Mouse (Mus musculus) mesoderm, embryonic 11.5 days (tissue): ENCODE data around the gene Bmpr2.
"Not testable (repeated sequence)": the region's sequence is repeated elsewhere in the genome, so short reads cannot be mapped to it uniquely, and the experiment has no call there.

Experiments used
- DNase-seq: peaks from one replicate; pipeline ENCODE4 v3.0.0-alpha.2; 2012; ENCODE audit warnings: low read depth, low spot score

Gene Bmpr2

DNA sequence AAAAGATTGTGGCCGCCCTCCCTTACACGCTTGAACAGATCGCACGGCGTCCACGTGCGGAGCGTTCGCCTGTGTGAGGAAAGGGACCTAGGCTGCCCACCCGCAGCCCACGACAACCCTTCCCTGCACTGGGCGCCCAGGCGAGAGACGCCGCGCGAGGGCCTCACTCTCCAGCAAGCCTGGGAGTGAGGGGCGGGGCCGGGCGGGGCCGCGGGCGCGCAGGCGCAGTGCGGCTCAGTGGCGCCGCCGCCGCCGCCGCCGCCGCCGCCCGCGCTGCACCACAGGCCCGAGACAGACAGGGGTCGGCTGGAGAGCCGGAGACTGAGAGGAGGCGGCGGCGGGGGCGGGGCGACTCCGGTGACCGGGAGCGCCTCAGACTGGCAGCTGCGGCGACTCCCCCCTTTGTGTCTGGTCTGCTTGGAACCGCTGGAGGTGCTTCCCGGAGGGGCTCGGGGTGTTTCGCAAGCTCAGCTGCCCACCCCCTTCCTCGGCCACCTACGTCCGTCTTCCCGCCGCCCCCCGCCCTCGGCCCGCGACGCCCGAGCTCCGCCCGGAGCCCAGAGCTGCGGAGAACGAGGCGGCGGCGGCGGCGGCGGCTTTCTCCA lies at the start of gene Bmpr2:
Bmpr2 (plus strand) TSS at position 237 of the 605 bp plus-strand sequence.
- peak; percentile 90 for DNase-seq

DNA sequence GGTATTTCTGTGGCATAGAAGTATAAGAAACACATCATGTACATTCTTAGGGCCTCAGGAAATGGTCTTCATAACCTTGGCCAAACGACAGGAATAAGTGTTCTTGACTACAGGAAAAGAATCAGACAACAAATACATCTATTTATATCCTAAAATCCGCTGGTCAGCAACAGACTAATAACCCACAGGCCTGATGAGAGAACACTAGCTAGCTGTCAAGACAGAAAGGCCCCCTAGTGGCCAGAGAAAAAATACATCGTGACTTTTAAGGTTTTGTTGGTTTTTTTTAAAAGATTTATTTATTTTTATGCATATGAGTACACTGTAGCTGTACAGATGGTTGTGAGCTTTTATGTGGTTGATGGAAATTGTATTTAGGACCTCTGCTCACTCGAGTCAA lies 43.3 kb upstream of the Bmpr2 start:
- DNase-seq = peak; percentile 48

DNA sequence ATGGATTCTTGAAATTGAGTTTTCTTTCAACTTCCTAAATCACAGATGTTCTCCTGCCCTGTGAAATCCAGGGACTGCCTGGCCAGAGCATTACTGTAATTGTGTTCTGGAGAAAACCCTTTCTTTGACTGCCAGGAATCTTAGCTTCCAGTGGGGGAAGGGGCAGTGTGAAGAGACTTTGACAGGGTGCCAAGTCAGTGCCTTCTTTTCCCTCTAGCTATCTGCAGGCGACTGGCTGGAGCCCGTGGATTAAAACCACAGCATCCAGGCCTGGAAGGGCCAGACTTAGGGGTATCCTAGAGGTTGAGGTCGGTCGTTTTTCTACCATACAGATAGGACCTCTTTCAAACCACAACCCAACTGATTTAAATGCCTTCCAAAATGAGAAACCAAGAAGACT lies 37.5 kb upstream of the Bmpr2 start:
- DNase-seq = no peak

DNA sequence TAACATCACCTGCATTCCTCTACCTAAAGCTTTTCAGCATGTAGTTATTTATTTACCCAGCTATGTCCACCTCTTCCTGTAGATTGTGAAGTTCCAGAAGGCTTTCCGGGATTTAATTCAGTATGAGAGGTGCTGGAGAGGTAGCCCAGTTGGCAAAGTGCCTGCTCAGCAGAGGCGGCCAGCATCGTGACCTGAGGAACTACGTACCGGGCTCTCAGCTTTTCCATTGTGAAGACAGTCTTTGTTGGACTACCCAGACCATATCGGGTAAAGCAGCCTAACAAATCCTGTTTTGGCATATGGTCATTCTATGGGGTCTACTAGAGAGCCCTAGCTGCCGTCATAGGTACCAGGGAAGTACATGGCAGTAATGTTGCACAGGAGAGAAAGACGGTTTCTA lies 33.1 kb upstream of the Bmpr2 start:
- no peak for DNase-seq

DNA sequence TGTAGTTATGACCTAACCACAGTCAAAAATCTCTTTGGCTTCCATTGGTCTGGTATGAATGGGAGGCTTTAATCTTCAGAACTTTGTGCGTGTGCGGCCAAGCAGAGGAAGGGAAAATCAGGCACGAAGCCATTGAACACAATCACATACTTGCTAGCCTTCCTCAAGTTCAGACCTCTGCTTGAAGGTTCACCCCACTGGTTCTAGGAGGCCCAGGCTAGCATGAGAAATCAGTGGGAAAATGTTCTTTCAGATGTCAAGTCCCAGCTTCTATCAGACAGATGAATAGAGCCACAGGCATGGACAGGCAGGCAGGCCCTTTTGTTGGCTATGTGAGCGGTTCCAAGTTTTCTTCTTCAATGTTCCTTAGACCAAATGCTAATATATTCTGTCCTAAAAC lies 32.5 kb upstream of the Bmpr2 start:
- DNase-seq = no peak

DNA sequence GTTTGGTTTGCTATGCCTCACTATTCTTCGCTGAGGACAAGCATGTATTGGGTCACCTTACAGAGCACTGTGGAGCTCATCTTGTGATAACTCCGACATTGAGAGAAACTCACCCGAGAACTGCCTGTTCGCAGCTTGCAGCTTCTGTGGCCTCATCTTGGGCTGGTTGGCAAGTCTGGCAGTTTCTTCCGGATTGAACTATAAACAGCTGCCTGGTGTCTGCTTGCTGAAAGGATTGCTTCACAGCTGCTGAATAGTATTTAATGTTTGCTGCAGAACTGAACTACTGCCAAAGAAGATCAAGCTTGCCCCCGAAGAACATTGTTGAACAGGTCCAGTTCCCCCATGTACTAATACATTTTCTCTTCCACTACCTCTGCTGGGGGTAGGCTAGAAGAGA lies 29.1 kb upstream of the Bmpr2 start:
- no peak for DNase-seq

DNA sequence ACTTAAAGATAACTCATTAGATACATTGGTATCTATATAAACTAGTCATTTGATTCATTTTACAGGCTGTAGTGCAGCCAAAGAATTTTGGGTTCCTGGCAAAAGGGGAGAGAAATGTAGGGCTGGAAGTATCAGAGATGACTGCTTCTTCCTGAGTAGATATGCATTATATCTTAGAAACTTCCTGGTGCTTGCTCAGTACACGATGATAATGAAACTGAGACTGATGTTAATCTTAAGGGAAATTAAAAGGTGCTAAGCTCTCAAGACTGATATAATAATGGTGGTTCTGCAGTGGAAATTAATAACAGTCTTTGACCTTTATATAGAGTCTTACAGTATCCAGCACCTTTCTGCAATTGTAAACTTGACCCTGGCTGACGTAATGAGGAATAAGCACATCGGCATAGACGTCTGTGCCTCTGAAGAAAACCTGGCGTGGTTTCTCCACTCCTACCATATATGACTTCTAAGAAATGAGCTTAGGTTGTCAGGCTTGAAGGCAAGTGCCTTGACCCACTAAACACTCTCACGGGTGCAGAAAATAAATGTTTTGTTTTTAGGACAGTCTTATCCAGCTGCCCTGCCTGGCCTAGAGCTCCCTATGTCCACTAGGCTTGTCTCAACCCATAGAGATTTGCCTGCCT lies 24.3 kb upstream of the Bmpr2 start:
- no peak for DNase-seq

DNA sequence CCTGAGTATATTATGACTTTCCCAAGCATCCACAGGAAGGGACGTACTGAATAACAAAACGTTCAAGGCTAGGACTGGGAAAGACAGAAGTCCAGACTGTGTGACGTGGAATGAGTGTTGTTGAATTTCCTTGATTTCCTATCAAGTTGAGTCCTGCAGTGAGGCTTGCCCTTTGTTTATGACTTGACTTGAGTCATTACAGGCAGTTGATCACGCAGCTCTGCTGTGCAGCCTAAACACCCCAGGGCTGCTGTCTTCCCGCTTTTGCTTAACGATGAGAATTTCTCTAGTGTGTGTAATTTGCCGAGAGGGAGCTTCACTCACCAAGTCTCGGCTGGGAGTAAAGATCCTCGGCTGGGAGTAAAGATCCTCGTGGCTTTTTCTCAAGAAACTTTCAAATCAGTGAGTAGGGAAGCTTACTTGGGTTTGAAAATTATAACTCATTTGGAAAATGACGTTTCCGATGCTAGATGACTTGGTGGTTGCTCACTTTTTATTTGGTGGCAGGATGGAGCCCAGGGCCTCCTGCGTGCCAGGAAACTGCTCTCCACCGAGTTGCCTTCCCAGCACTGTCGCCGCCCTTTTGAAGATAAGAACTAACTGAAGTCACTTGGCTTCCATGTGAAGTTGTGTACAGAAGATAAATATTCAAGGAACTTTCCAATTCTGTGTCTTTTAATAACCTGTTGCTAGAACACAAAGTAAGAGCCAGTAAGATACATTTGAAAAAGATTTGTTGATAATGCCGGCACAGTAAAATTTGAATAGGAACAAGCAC lies 23.4 kb upstream of the Bmpr2 start:
- DNase-seq = no peak

DNA sequence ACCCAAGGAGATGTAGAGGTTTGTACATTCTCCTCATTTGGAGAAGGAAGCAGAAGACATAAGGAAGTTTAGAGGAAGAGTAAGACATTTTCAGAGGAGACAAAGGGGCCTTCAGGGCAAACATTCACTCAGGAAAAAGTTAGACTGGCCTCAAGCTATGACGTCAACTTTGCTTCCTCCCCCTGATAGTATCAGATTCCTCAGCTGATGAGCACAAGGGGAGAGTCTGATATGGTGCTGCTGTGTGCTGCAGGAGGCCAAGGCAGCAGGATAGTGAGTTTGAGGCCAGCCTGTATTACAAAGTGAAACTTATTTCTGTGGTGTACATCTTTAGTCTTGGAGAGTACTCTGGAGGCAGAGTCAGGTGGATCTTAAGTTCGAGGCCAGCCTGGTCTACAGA lies 14.2 kb upstream of the Bmpr2 start:
- no peak for DNase-seq

DNA sequence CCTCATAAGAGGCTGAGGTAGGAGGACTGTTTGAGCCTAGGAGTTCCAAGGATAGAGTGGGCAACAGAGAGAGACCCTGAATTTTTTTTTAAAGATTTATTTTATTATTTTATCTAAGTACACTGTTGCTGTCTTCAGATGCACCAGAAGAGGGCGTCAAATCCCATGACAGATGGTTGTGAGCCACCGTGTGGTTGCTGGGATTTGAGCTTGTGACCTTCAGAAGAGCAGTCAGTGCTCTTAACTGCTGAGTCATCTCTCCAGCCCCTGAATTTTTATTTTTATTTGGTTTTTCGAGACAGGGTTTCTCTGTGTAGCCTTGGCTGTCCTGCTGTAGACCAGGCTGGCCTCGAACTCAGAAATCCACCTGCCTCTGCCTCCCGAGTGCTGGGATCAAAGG lies 13.5 kb upstream of the Bmpr2 start:
- not testable (repeated sequence) for DNase-seq

DNA sequence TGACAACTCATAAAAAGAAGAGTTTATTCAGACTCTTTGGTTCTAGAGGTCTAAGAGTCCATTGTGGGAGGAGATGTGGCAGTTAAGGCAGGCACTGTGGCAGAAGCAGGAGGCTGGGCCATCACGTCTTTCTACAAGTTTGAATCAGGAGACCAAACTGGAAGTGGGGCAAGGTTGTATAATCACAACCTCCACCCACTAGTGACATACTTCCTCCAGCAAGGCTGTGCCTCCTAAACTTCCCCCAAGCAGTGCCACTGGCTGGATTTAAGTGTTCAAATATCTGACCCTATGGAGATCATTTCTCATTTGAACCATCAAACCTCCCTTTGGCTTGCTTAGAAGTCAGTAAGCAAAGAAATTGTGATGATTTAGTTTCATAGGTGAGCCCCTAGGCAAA lies 7.9 kb upstream of the Bmpr2 start:
- no peak for DNase-seq

DNA sequence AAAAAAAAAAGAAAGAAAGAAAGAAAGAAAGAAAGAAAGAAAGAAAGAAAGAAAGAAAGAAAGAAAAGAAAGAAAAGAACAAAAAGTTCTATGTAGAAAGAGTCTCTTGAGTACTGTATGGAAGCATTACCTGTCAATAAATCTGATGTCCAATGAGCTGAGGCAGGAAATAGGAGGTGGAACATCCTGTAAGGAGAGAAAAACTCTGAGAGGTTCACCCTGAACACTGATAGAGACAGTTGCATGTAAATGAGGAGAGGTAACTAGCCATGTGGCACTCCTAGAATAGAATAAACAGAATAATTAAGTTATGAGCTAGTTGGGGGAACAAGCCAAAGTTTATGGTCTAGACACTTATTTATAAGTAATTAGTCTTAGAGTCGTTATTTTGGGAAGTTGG lies 4.9 kb upstream of the Bmpr2 start:
- no peak for DNase-seq

DNA sequence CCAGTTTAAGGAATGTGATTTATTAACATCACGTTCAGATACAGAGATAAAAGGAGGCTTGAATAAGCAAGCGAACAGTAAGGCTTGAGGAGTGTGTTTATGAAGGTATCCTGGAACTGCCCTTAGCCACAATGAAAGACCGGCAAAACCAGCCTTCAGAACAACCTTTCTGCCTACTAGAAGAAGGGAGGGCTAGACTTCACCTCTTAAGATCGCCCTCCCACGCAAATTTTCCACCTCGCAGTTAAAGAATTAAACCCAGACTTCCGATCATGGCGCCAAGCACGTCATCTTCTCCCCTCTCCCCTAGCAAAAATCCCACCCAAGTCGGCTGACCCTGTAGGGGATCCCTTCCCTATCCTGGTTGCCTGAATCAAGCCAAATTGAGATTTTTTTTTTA lies 992 bp upstream of the Bmpr2 start:
- peak; percentile 65 for DNase-seq

DNA sequence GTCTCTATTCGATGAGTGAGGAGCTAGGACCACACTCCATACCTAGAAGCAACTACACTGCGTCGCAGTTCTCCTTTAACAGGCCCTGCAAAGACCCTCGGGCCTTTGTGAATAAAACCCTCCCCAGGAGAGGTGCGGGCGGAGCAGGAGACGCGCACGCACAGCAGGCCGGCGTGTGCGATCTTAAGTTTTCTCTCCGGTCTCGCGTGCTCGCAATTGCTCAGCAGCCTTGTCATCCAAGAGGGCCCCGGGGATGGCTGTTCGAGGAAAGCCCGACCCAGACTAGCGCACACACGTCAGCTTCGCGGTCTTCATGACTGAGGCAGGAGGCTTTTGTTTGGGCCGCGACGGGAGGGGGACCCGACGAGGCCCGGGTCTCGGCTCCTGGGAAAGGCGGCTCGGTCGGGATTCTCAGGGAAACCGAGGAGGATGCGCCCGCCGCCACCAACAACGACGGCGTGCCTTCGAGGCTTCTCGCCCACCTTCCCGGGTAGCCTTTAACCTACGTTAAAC lies 493 bp upstream of the Bmpr2 start:
- peak; percentile 73 for DNase-seq

DNA sequence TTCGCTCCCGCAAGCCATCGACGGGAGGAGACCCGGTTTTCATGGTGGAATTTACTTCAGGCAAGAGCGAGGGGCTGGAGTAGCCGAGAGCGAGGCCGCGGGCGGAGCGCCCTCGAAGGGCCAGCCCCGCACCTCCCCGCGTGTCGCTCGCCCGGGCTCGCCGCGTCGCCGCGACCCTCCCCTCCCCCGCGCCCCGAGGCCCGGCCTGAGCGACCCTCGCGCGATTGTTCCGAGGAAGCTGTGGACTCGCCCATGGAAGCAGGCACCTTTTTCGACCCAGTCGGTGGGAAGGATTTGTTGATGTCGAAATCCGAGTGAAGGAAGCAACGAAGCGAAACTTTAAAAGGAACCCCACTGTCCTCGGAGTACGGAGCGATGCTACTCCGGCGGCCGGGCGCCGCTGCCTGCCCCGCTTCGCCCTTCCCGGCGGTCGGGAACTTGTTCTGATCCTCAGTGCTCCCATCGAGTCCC lies 616 bp downstream of the Bmpr2 start:
- DNase-seq = peak; percentile 56

DNA sequence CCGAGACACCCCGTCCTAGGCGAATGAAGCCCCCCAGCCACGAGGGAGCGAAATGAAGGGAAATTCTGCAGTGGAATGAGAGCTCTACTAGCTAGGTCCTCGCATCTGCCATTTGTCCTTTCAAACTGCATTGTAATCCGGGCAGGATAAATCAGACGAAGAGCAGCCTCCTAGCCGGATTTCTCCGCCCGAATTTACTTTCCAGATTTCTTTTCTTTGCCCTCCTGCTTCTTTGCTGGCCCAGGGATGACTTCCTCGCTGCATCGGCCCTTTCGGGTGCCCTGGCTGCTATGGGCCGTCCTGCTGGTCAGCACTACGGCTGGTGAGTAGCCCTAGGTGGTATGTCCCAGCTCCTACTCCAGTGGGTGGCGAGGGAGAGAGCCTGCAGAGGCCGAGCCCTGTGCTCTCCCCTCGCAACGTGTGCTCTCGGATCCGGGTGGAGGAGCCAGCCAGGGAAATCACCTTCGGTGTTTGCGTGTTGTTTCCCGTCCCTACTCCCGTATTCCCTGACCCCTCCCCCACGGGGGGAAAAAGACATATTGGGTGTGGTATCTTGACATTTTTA lies 1.3 kb downstream of the Bmpr2 start:
- peak; percentile 44 for DNase-seq

DNA sequence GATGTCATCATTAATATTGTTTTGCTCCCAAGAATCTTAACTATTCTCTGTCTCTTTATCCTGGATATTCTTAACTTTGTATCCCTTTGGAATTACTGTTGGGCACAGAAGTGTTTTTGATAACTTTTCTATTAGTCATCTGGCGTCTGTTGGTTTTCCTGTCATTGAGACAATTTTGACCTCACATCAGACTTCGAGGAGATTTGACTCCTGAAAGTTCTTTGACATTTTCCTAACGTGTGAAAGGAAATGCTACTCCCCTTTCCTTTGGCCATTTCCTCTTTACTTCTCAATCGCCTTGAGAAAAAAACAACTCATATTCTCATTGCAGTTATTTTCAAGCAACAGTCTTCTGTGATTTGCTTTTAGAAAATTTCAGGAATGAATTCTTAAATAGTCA lies 2.1 kb downstream of the Bmpr2 start:
- DNase-seq = no peak

DNA sequence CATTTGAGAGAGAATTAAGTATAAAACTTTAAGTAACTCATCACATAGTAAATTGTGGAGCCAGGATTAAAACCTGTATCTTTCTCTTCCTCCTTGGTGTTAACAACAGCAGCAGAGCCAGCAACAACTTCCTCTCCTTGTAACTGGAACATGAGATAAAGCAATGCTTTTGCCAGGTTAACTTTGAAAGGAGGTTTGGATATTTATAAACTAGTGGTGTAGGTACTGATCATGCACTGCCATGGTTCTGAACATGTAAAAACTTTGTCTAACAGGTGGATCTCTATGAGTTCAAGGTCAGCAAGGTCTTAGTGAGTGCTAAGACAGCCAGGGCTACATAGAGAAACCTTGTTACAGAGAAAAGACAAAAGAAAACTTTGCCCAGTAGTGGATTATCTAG lies 3.4 kb downstream of the Bmpr2 start:
- no peak for DNase-seq

DNA sequence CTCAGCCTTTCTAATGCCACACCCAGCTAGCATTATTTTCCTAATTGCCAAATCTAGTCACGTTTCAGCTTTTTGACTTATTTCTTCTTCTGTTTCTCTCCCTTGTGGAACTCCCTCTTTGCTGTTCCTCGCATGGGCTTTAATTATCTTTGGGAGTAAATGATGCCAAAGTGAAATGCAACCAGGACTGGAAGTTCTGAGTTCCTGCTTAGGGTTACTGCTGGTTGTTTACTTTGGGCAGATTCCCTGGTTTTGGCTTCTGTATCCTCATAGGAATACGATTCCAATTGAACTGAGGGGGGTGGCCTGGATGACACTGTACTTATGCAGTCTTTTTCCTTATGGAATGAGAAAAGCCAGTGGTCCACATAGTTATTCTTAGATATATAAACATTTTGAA lies 8.7 kb downstream of the Bmpr2 start:
- no peak for DNase-seq

DNA sequence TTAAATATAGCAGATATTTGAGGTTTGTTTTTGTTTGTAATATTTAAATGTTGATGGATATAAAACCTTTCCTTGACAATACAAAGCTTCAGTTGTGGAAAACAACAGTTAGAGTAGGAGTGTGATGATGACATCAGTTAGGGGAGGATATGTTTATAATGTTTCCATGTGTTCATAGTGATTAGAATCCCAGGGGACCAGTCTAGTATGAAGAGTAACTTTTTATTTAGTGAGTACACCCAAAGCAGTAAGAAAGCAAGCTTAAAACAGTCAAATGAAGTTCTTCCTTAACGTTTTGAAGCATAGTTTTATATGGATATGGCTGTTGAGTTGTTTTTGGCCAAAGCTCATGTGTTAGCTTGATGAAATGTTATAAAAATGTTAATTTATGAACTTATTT lies 17.9 kb downstream of the Bmpr2 start:
- no peak for DNase-seq

DNA sequence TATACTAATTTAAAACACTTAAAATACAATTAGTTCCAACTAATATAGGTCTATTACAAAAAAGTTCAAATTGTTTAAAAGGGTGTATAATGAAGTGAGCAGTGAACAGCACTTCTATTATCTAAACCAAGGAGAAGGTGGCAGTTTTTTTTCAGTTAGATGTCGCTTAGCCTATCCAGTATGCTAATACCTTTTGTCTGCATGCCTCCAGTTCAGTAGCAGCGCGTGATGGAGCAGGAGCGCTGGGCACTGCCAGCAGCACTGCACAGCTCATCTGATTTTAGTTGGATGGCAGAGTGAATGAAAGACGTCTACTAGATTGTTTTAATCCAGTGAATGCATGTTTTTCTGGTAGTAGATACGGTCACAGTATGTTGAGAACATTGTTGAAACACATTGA lies 25.8 kb downstream of the Bmpr2 start:
- DNase-seq = no peak

DNA sequence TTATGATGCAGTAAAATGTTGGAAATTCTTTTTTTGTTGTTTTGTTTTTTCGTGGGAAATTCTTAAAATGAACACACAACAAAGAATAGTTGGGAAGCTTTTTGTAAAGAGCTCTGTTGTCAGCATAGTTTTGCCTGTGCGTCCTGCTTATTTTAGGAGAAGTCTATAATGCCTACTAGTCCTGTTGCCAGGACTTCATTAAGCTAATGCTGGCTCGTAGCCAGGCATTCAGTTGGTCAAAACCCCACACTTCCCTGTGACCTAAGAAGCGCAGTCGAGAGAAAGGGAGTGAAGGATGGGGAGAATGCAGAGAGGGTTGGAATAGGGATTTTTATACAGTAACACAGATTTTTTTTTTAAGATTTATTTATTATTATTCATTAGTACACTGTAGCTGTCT lies 26.5 kb downstream of the Bmpr2 start:
- DNase-seq = no peak
